In genomic region chr12:90729648-90730047, GRCm38 (mm10) we compare ENCODE assay signal across 9 mouse cellular contexts. TPM values are rescaled to one million over a fixed set of nuclear protein-coding genes. Genes with fewer than 3 reads are reported as not detected.
DNase-seq lines count a peak whose midpoint lies in the region; ATAC-seq and TF ChIP-seq lines count a peak whose summit lies in the region.
"Had no signal": no experiment of that assay in that cellular context is flagged by ENCODE, and none has a peak within 500 bp of the region (broad histone marks: within the 10 kb centered on the region; RNA-seq: fewer than 3 reads in every experiment).

No protein-coding gene starts in this region.

- 42% methylated on average over 10 of the region's 10 CpGs for WGBS in liver, embryonic 11.5 days

- DNase-seq in layer of hippocampus, adult 11-12 months (ENCODE audit: low spot score): peak; percentile 45
- no peak for DNase-seq in layer of hippocampus, adult 9-10 months (ENCODE audit: low spot score)
- DNase-seq in adrenal gland, adult 18-20 months (ENCODE audit: low spot score in 2 of 2): peak; percentile 59
- DNase-seq in liver, embryonic 11.5 days (ENCODE audit: low spot score): peak; percentile 38
- peak; percentile 76 for DNase-seq in retina, embryonic 14.5 days (ENCODE audit: low spot score)
- peak; percentile 68 for DNase-seq in urinary bladder, postnatal 14 days (ENCODE audit: low spot score)

- no peaks in the 10 kb centered on the region for H3K4me1 ChIP-seq in cortical plate, adult 2 months (ENCODE audit: control insufficient read depth, insufficient read depth, low read length)
- no peaks in the 10 kb centered on the region for H3K4me1 ChIP-seq in liver, embryonic 11.5 days (replicated peaks; ENCODE audit: control insufficient read depth, insufficient read depth, low read length)
- H3K4me1 ChIP-seq: neural tube, embryonic 12.5 days had no signal

- H3K9ac ChIP-seq in liver, embryonic 11.5 days (ENCODE audit: low read depth, low read length): no peak overlapping the region
- H3K9ac ChIP-seq: neural tube, embryonic 12.5 days had no signal

- ATAC-seq in hematopoietic stem cell, adult 5-6 weeks (replicated peaks in 1 of 2; ENCODE audit: insufficient read depth in 1 of 2, low FRiP score in 2 of 2, low TSS enrichment in 1 of 2, low read depth in 1 of 2, poor library complexity in 2 of 2, severe bottlenecking in 2 of 2): peak; percentile 82 to 93
- ATAC-seq in liver, embryonic 11.5 days (replicated peaks; ENCODE audit: low FRiP score): no peak

- TF ChIP-seq POLR2A in cortical plate, adult 2 months (IDR thresholded peaks at IDR 0.05; ENCODE audit: extremely low read depth, insufficient read depth, low read length): no peak

- peak; percentile 44 for TF ChIP-seq CTCF in cortical plate, adult 2 months (IDR thresholded peaks at IDR 0.05; ENCODE audit: extremely low read depth, insufficient read depth, low read length)

- H3K36me3 ChIP-seq in liver, embryonic 11.5 days (ENCODE audit: control insufficient read depth, insufficient read depth, low read length): no peaks in the 10 kb centered on the region
- H3K36me3 ChIP-seq: neural tube, embryonic 12.5 days had no signal

- H3K4me2 ChIP-seq in liver, embryonic 11.5 days: no peak overlapping the region
- H3K4me2 ChIP-seq: neural tube, embryonic 12.5 days had no signal

- H3K27me3 ChIP-seq in liver, embryonic 11.5 days (replicated peaks; ENCODE audit: control insufficient read depth, insufficient read depth, low read length): no peaks in the 10 kb centered on the region
- H3K27me3 ChIP-seq: neural tube, embryonic 12.5 days had no signal

- no peaks in the 10 kb centered on the region for H3K9me3 ChIP-seq in liver, embryonic 11.5 days (ENCODE audit: control insufficient read depth, low read length)
- H3K9me3 ChIP-seq: neural tube, embryonic 12.5 days had no signal

- no peak overlapping the region for H3K27ac ChIP-seq in cortical plate, adult 2 months (ENCODE audit: insufficient read depth, low read length)
- H3K27ac ChIP-seq in liver, embryonic 11.5 days (ENCODE audit: low read depth, low read length): no peak overlapping the region
- H3K27ac ChIP-seq: neural tube, embryonic 12.5 days had no signal

- H3K4me3 ChIP-seq in cortical plate, adult 2 months (ENCODE audit: insufficient read depth, low read length): no peak overlapping the region
- H3K4me3 ChIP-seq in liver, embryonic 11.5 days (ENCODE audit: low read depth, low read length): no peak overlapping the region
- H3K4me3 ChIP-seq: neural tube, embryonic 12.5 days had no signal

RNA-seq across cellular contexts. Expression of gene Dio2, which starts 8.6 kb away (rescaled TPM):
- total RNA-seq in adrenal gland, adult 18-20 months (2021): 10 to 100 TPM; 41.7 to 48.9 TPM
- polyA plus RNA-seq in cortical plate, adult 2 months (2012; rRNA removed): 30.8 and 33.8 TPM in 2 replicates
- total RNA-seq in hematopoietic stem cell, adult 5-6 weeks (2017): 8.3 and 9.2 TPM in 2 replicates
- 0.09 TPM in 1 of 2 replicates, not detected in the other for polyA plus RNA-seq in liver, embryonic 11.5 days (2014; fragmentation: Nextera tagmentation; extraction: Ambion mirVana)
